Mouse (Mus musculus) CH12.LX (cell line): ENCODE measurements around the gene Gm11114. TPM values are rescaled to one million over a fixed set of nuclear protein-coding genes. Genes with fewer than 3 reads are reported as not detected.

Experiments
- DNase-seq: peaks from one replicate; pipeline ENCODE4 v3.0.0-alpha.2; 2013; ENCODE audit errors: extremely low read depth
- H3K27ac ChIP-seq: 2 replicates; pipeline ENCODE4 v1.5.1; 2012; ENCODE audit warnings: low read depth, mild to moderate bottlenecking, control low read depth, moderate library complexity; ENCODE audit not compliant: insufficient read depth
- H3K27me3 ChIP-seq: replicated peaks from 2 replicates; pipeline ENCODE3; 2012; ENCODE audit warnings: inconsistent platforms
- H3K36me3 ChIP-seq, 2 experiments: replicated peaks in 1 of 2; 2 replicates each; pipeline versions ENCODE3 to v1.6.1; 2012; ENCODE audit warnings: inconsistent platforms in 1 of 2, low read length in 1 of 2, mild to moderate bottlenecking in 1 of 2, mixed read lengths in 1 of 2, moderate library complexity in 1 of 2; ENCODE audit not compliant: control insufficient read depth in 1 of 2, insufficient read depth in 1 of 2
- H3K4me1 ChIP-seq, 2 experiments: 2 replicates each; pipeline ENCODE4 v1.6.1; 2012; ENCODE audit warnings: inconsistent platforms in 1 of 2, moderate library complexity in 1 of 2; ENCODE audit not compliant: insufficient read depth in 2 of 2, control insufficient read depth in 1 of 2
- H3K4me2 ChIP-seq: 2 replicates; pipeline ENCODE4 v1.6.1; 2012; ENCODE audit warnings: low read depth, mild to moderate bottlenecking, control low read depth; ENCODE audit not compliant: poor library complexity, insufficient read depth, severe bottlenecking
- H3K4me3 ChIP-seq, 3 experiments: fragments of 150-350 bp in 1 of 3; sonication (generic) in 1 of 3; replicated peaks in 1 of 3; 2 replicates each; pipeline versions ENCODE3 to v1.5.1; 2011 to 2012; ENCODE audit warnings: low read depth in 2 of 3, low read length in 2 of 3, mild to moderate bottlenecking in 2 of 3, moderate library complexity in 2 of 3, control low read depth in 1 of 3, improper control_type of control experiment in 1 of 3, inconsistent platforms in 1 of 3, mixed read lengths in 1 of 3; ENCODE audit not compliant: poor library complexity in 1 of 3
- H3K79me2 ChIP-seq: replicated peaks from 2 replicates; pipeline ENCODE4 v1.6.1; 2012; ENCODE audit warnings: mild to moderate bottlenecking, moderate library complexity; ENCODE audit not compliant: control insufficient read depth, poor library complexity, insufficient read depth, severe bottlenecking; ENCODE audit errors: extremely low read depth
- H3K9ac ChIP-seq: 2 replicates; pipeline ENCODE4 v1.6.1; 2012; ENCODE audit warnings: low read depth, mild to moderate bottlenecking, control low read depth, moderate library complexity; ENCODE audit not compliant: insufficient read depth
- H3K9me3 ChIP-seq: replicated peaks from 2 replicates; pipeline ENCODE3; 2012; ENCODE audit warnings: low read length, inconsistent platforms, mixed read lengths
- CHD1 ChIP-seq: IDR thresholded peaks from 2 replicates; pipeline ENCODE4 v1.6.1; 2012; ENCODE audit warnings: low read depth, low read length, improper control_type of control experiment, inconsistent platforms
- CTCF ChIP-seq, 2 experiments: IDR thresholded peaks in 1 of 2; conservative IDR thresholded peaks in 1 of 2; 2 replicates each; pipeline ENCODE4 v1.5.1; 2011 to 2012; ENCODE audit warnings: low read depth in 2 of 2, low read length in 2 of 2, improper control_type of control experiment in 1 of 2, inconsistent platforms in 1 of 2, mild to moderate bottlenecking in 1 of 2, moderate library complexity in 1 of 2
- EP300 ChIP-seq: IDR thresholded peaks from 2 replicates; pipeline ENCODE4 v1.6.1; 2011; ENCODE audit warnings: low read length, improper control_type of control experiment
- GABPA ChIP-seq: IDR thresholded peaks from 2 replicates; pipeline ENCODE4 v1.6.1; 2012; ENCODE audit warnings: low read depth, low read length, improper control_type of control experiment, inconsistent platforms; ENCODE audit not compliant: insufficient replicate concordance
- IRF4 ChIP-seq: IDR thresholded peaks from 2 replicates; pipeline ENCODE4 v1.6.1; 2014; ENCODE audit warnings: low read depth, mild to moderate bottlenecking, inconsistent platforms, low read length, improper control_type of control experiment
- MAFK ChIP-seq: IDR thresholded peaks from 2 replicates; pipeline ENCODE4 v1.6.1; 2011; ENCODE audit warnings: low read length, improper control_type of control experiment; ENCODE audit not compliant: insufficient replicate concordance
- MAZ ChIP-seq: IDR thresholded peaks from 2 replicates; pipeline ENCODE4 v1.6.1; 2012; ENCODE audit warnings: low read depth, mild to moderate bottlenecking, inconsistent platforms, low read length, improper control_type of control experiment, moderate library complexity
- NELFE ChIP-seq: IDR thresholded peaks from 2 replicates; pipeline ENCODE4 v1.6.1; 2011; ENCODE audit warnings: low read depth, low read length, improper control_type of control experiment
- PAX5 ChIP-seq: IDR thresholded peaks from 2 replicates; pipeline ENCODE4 v1.6.1; 2012; ENCODE audit warnings: low read length, inconsistent platforms, mixed read lengths
- POLR2AphosphoS2 ChIP-seq: IDR thresholded peaks from 2 replicates; pipeline ENCODE4 v1.6.1; 2011; ENCODE audit warnings: low read depth, low read length, improper control_type of control experiment
- RAD21 ChIP-seq: IDR thresholded peaks from 2 replicates; pipeline ENCODE4 v1.6.1; 2011; ENCODE audit warnings: low read depth, mild to moderate bottlenecking, low read length, improper control_type of control experiment, moderate library complexity
- TBP ChIP-seq: conservative IDR thresholded peaks from 2 replicates; pipeline ENCODE4 v1.6.1; 2011; ENCODE audit warnings: low read depth, low read length, improper control_type of control experiment
- TCF12 ChIP-seq: IDR thresholded peaks from 2 replicates; pipeline ENCODE4 v1.6.1; 2014; ENCODE audit warnings: low read depth, mild to moderate bottlenecking, inconsistent platforms, low read length, improper control_type of control experiment
- UBTF ChIP-seq: IDR thresholded peaks from 2 replicates; pipeline ENCODE4 v1.6.1; 2012; ENCODE audit warnings: low read depth, mild to moderate bottlenecking, inconsistent platforms, low read length, improper control_type of control experiment, moderate library complexity
- ZNF384 ChIP-seq: IDR thresholded peaks from 2 replicates; pipeline ENCODE4 v1.6.1; 2012; ENCODE audit warnings: low read depth, low read length, improper control_type of control experiment, inconsistent platforms
- dilution Hi-C: fragments of 300-500 bp; cut with MboI; formaldehyde crosslinking; loops from 2 replicates; pipeline ENCODE4 v1.14.3; 2020; ENCODE audit warnings: low sequenced_read_pairs; ENCODE audit not compliant: extremely low pct_unique_long_range_greater_than_20kb, extremely low pct_ligation_motif_present
- in situ Hi-C: fragments of 300-500 bp; cut with MboI; formaldehyde crosslinking; loops from 3 replicates; pipeline ENCODE4 v1.14.3; 2019; ENCODE audit warnings: low sequenced_read_pairs, low pct_ligation_motif_present, low pct_unique_long_range_greater_than_20kb, mixed read lengths
- polyA plus RNA-seq: library from polyadenylated mRNA; unstranded; fragments of >175 nt; gene quantifications from 2 replicates; pipeline ENCODE4 v1.2.1, GENCODE M21; 2012; ENCODE audit warnings: low read depth; ENCODE audit not compliant: insufficient read length
- total RNA-seq, 2 experiments: library from RNA; depleted of rRNA; stranded (reverse); fragments of 300-350 nt in 1 of 2; fragments of >200 nt in 1 of 2; gene quantifications; 2 replicates each; pipeline ENCODE4 v1.2.3; 2012 to 2014

Gm11114 gene
- total and polyA plus RNA-seq, 3 experiments: not detected

GRCm38 (mm10) chr9:85325201-85325868 lies 12.8 kb downstream of the Gm11114 start:
- peaks cover 3 to 11% of the 10 kb centered on the region in 2 experiments for H3K36me3 ChIP-seq
- in situ Hi-C loops: loop anchor here (25.0 kb wide), 2 partner anchors 262 to 1363 kb away; no protein-coding TSS in a partner anchor
- TF ChIP-seq EP300 (no peak), IRF4 (no peak), ZNF384 (no peak), POLR2AphosphoS2 (no peak), CTCF (conservative IDR thresholded peaks at IDR 0.05 in 1 of 2, IDR thresholded peaks at IDR 0.05 in 1 of 2; ENCODE audit: low read depth in 2 of 2, low read length in 2 of 2) (no peak), RAD21 (no peak), NELFE (no peak), GABPA (no peak), TCF12 (no peak), PAX5 (no peak), TBP (no peak), CHD1 (no peak), UBTF (no peak), MAZ (no peak)
- H3K9ac ChIP-seq: no peak overlapping the region
- peaks cover 5% of the 10 kb centered on the region for H3K9me3 ChIP-seq
- peak overlapping the region; percentile 81 for H3K4me2 ChIP-seq
- peaks cover 3% of the 10 kb centered on the region for H3K79me2 ChIP-seq
- H3K4me1 ChIP-seq: peaks cover 11 to 30% of the 10 kb centered on the region in 2 experiments
- DNase-seq: no peak
- no peak overlapping the region for H3K27ac ChIP-seq
- no peak overlapping the region for H3K4me3 ChIP-seq
- dilution Hi-C loops: no loop called here
- no peaks in the 10 kb centered on the region for H3K27me3 ChIP-seq

GRCm38 (mm10) chr9:85326292-85327241 lies 14.0 kb downstream of the Gm11114 start:
- H3K4me1 ChIP-seq: peaks cover 11 to 30% of the 10 kb centered on the region in 2 experiments
- in situ Hi-C loops: loop anchor here (25.0 kb wide), 2 partner anchors 261 to 1364 kb away; no protein-coding TSS in a partner anchor
- H3K9me3 ChIP-seq: peaks cover 5% of the 10 kb centered on the region
- H3K79me2 ChIP-seq: peaks cover 3% of the 10 kb centered on the region
- TF ChIP-seq CHD1 (no peak), MAFK (no peak), TBP (no peak)
- dilution Hi-C loops: no loop called here
- no peak overlapping the region for H3K27ac ChIP-seq
- DNase-seq: no peak
- H3K27me3 ChIP-seq: no peaks in the 10 kb centered on the region
- peak overlapping the region; percentile 55 for H3K9ac ChIP-seq
- H3K4me2 ChIP-seq: peak overlapping the region; percentile 81
- peak overlapping the region; percentile 25 to 84 (median 60) for H3K4me3 ChIP-seq
- peaks cover 3 to 11% of the 10 kb centered on the region in 2 experiments for H3K36me3 ChIP-seq
